20 mouse cellular contexts compared by ENCODE assay signal in genomic region chr9:91394211-91394646, GRCm38 (mm10). TPM values are rescaled to one million over a fixed set of nuclear protein-coding genes. Genes with fewer than 3 reads are reported as not detected.
DNase-seq lines count a peak whose midpoint lies in the region; ATAC-seq lines count a peak whose summit lies in the region.
"Had no signal": no experiment of that assay in that cellular context is flagged by ENCODE, and none has a peak within 500 bp of the region (broad histone marks: within the 10 kb centered on the region; RNA-seq: fewer than 3 reads in every experiment).

No protein-coding gene starts in this region.

- H3K4me3 ChIP-seq in forebrain, embryonic 11.5 days (ENCODE audit: low read depth, low read length): no peak overlapping the region
- no peak overlapping the region for H3K4me3 ChIP-seq in forebrain, embryonic 16.5 days (replicated peaks; ENCODE audit: low read length)
- H3K4me3 ChIP-seq in hindbrain, embryonic 10.5 days: no peak overlapping the region
- no peak overlapping the region for H3K4me3 ChIP-seq in midbrain, embryonic 13.5 days (replicated peaks)
- no peak overlapping the region for H3K4me3 ChIP-seq in kidney, embryonic 14.5 days (ENCODE audit: low read length)
- H3K4me3 ChIP-seq: liver, embryonic 12.5 days; lung, embryonic 15.5 days; myocyte had no signal

- peak; percentile 65 for DNase-seq in forebrain, embryonic 11.5 days (ENCODE audit: low spot score)
- DNase-seq in embryo, embryonic 9.5 days (ENCODE audit: extremely low spot score): peak; percentile 44
- DNase-seq in hindbrain, embryonic 10.5 days (ENCODE audit: low spot score): peak; percentile 51
- DNase-seq in Muller cell, postnatal 12 days (ENCODE audit: inconsistent ontology term): no peak
- DNase-seq in heart, postnatal 14 days: no peak
- DNase-seq: adrenal gland, adult 2 months; cerebellum, adult 9-11 months; heart, postnatal 10 days; kidney, postnatal 14 days; right cerebral cortex, postnatal 4 days; thymus, adult 2 months had no signal

- no peak overlapping the region for H3K9ac ChIP-seq in forebrain, embryonic 11.5 days (ENCODE audit: low read length)
- no peak overlapping the region for H3K9ac ChIP-seq in forebrain, embryonic 16.5 days (replicated peaks; ENCODE audit: low read depth, low read length)
- no peak overlapping the region for H3K9ac ChIP-seq in midbrain, embryonic 13.5 days (replicated peaks)
- H3K9ac ChIP-seq in kidney, embryonic 14.5 days (ENCODE audit: low read depth, low read length): no peak overlapping the region
- H3K9ac ChIP-seq: liver, embryonic 12.5 days; lung, embryonic 15.5 days had no signal

- peaks cover 80% of the 10 kb centered on the region for H3K27me3 ChIP-seq in forebrain, embryonic 11.5 days (ENCODE audit: control insufficient read depth, insufficient read depth, low read length)
- H3K27me3 ChIP-seq in forebrain, embryonic 16.5 days (replicated peaks; ENCODE audit: control insufficient read depth, insufficient read depth, low read length): peaks cover 79% of the 10 kb centered on the region
- H3K27me3 ChIP-seq in hindbrain, embryonic 10.5 days (ENCODE audit: insufficient read depth, poor library complexity, severe bottlenecking): peaks cover 100% of the 10 kb centered on the region
- peaks cover 95% of the 10 kb centered on the region for H3K27me3 ChIP-seq in midbrain, embryonic 13.5 days
- H3K27me3 ChIP-seq in kidney, embryonic 14.5 days (ENCODE audit: control insufficient read depth, insufficient read depth, low read length): peaks cover 96% of the 10 kb centered on the region

- H3K36me3 ChIP-seq in forebrain, embryonic 11.5 days (ENCODE audit: control insufficient read depth, insufficient read depth, low read length): no peaks in the 10 kb centered on the region
- no peaks in the 10 kb centered on the region for H3K36me3 ChIP-seq in forebrain, embryonic 16.5 days (ENCODE audit: control insufficient read depth, insufficient read depth)
- no peaks in the 10 kb centered on the region for H3K36me3 ChIP-seq in hindbrain, embryonic 10.5 days
- no peaks in the 10 kb centered on the region for H3K36me3 ChIP-seq in midbrain, embryonic 13.5 days
- H3K36me3 ChIP-seq in kidney, embryonic 14.5 days (ENCODE audit: control insufficient read depth, insufficient read depth, low read length): no peaks in the 10 kb centered on the region
- H3K36me3 ChIP-seq: liver, embryonic 12.5 days; lung, embryonic 15.5 days had no signal

- H3K4me1 ChIP-seq in forebrain, embryonic 11.5 days (replicated peaks; ENCODE audit: control insufficient read depth, insufficient read depth, low read length): peaks cover 6% of the 10 kb centered on the region; the same call in 1 of the 2 replicates
- 0 out of 2 replicates have a peak, but pooled peaks cover 3% of the 10 kb centered on the region for H3K4me1 ChIP-seq in forebrain, embryonic 16.5 days (replicated peaks; ENCODE audit: control insufficient read depth, insufficient read depth, low read length)
- H3K4me1 ChIP-seq in hindbrain, embryonic 10.5 days (replicated peaks): peaks cover 46% of the 10 kb centered on the region
- peaks cover 16% of the 10 kb centered on the region for H3K4me1 ChIP-seq in midbrain, embryonic 13.5 days (replicated peaks)
- no peaks in the 10 kb centered on the region for H3K4me1 ChIP-seq in kidney, embryonic 14.5 days (ENCODE audit: control insufficient read depth, insufficient read depth, low read length)
- H3K4me1 ChIP-seq: liver, embryonic 12.5 days; lung, embryonic 15.5 days had no signal

- H3K4me2 ChIP-seq in forebrain, embryonic 11.5 days (ENCODE audit: low read depth, low read length, severe bottlenecking): no peak overlapping the region
- H3K4me2 ChIP-seq in forebrain, embryonic 16.5 days (ENCODE audit: low read length): no peak overlapping the region
- H3K4me2 ChIP-seq in midbrain, embryonic 13.5 days (replicated peaks): 0 out of 2 replicates have a peak overlapping the region, but pooled peaks have one; percentile 5
- H3K4me2 ChIP-seq in kidney, embryonic 14.5 days (replicated peaks; ENCODE audit: low read depth, low read length): no peak overlapping the region
- H3K4me2 ChIP-seq: liver, embryonic 12.5 days; lung, embryonic 15.5 days had no signal

- 2% methylated on average over 14 of the region's 14 CpGs for WGBS in forebrain, embryonic 11.5 days
- WGBS in forebrain, embryonic 16.5 days: 1% methylated on average over 14 of the region's 14 CpGs
- 2% methylated on average over 14 of the region's 14 CpGs for WGBS in hindbrain, embryonic 10.5 days
- 3% methylated on average over 14 of the region's 14 CpGs for WGBS in midbrain, embryonic 13.5 days
- 2% methylated on average over 14 of the region's 14 CpGs for WGBS in kidney, embryonic 14.5 days

- no peaks in the 10 kb centered on the region for H3K9me3 ChIP-seq in forebrain, embryonic 11.5 days (ENCODE audit: control insufficient read depth, low read length)
- H3K9me3 ChIP-seq in forebrain, embryonic 16.5 days (ENCODE audit: control insufficient read depth, low read length): no peaks in the 10 kb centered on the region
- H3K9me3 ChIP-seq in hindbrain, embryonic 10.5 days: no peaks in the 10 kb centered on the region
- H3K9me3 ChIP-seq in midbrain, embryonic 13.5 days: no peaks in the 10 kb centered on the region
- no peaks in the 10 kb centered on the region for H3K9me3 ChIP-seq in kidney, embryonic 14.5 days (ENCODE audit: control insufficient read depth, low read length)
- H3K9me3 ChIP-seq: liver, embryonic 12.5 days; lung, embryonic 15.5 days had no signal

- peak overlapping the region; percentile 60 for H3K27ac ChIP-seq in forebrain, embryonic 11.5 days (ENCODE audit: low read depth, low read length)
- H3K27ac ChIP-seq in forebrain, embryonic 16.5 days (ENCODE audit: low read length): no peak overlapping the region
- H3K27ac ChIP-seq in hindbrain, embryonic 10.5 days: no peak overlapping the region
- H3K27ac ChIP-seq in midbrain, embryonic 13.5 days: peak overlapping the region; percentile 48; the same call in 1 of the 2 replicates
- no peak overlapping the region for H3K27ac ChIP-seq in kidney, embryonic 14.5 days (ENCODE audit: low read depth, low read length)
- H3K27ac ChIP-seq: liver, embryonic 12.5 days; lung, embryonic 15.5 days had no signal

- ATAC-seq in forebrain, embryonic 11.5 days (replicated peaks; ENCODE audit: low FRiP score): peak; percentile 46
- no peak for ATAC-seq in forebrain, embryonic 16.5 days
- peak; percentile 75 for ATAC-seq in midbrain, embryonic 13.5 days
- ATAC-seq in kidney, embryonic 14.5 days (ENCODE audit: low FRiP score, low TSS enrichment): no peak
- ATAC-seq: intestine, embryonic 16.5 days; liver, embryonic 12.5 days had no signal

- intact Hi-C loops in heart, postnatal 14 days (cut with DNase I): no loop called here

RNA-seq across cellular contexts. Expression of gene Zic1, which starts 28.6 kb away (rescaled TPM):
- polyA plus RNA-seq in forebrain, embryonic 11.5 days (2014; fragmentation: Nextera tagmentation; extraction: Ambion mirVana): 14.7 and 15.7 TPM in 2 replicates
- polyA plus RNA-seq in forebrain, embryonic 16.5 days (2015; fragmentation: Nextera tagmentation; extraction: Ambion mirVana): 4.5 and 8.0 TPM in 2 replicates
- 6.9 and 8.1 TPM in 2 replicates for polyA plus RNA-seq in hindbrain, embryonic 10.5 days (2016; fragmentation: Nextera tagmentation; extraction: Ambion mirVana)
- 14.8 and 16.4 TPM in 2 replicates for polyA plus RNA-seq in midbrain, embryonic 13.5 days (2015; fragmentation: Nextera tagmentation; extraction: Ambion mirVana)
- 0.04 TPM in 1 of 2 replicates, not detected in the other for polyA plus RNA-seq in kidney, embryonic 14.5 days (2014; fragmentation: Nextera tagmentation; extraction: Ambion mirVana)
- total RNA-seq in heart, postnatal 14 days (2021): not detected
- total RNA-seq: adrenal gland, adult 2 months; megakaryocyte progenitor cell, adult 5-6 weeks had no signal
- polyA plus RNA-seq: intestine, embryonic 16.5 days; liver, embryonic 12.5 days had no signal

RNA-seq across cellular contexts. Expression of gene Zic4, which starts 32.0 kb away (rescaled TPM):
- polyA plus RNA-seq in forebrain, embryonic 11.5 days (2014; fragmentation: Nextera tagmentation; extraction: Ambion mirVana): 58.8 and 59.5 TPM in 2 replicates
- 28.3 and 47.6 TPM in 2 replicates for polyA plus RNA-seq in forebrain, embryonic 16.5 days (2015; fragmentation: Nextera tagmentation; extraction: Ambion mirVana)
- polyA plus RNA-seq in hindbrain, embryonic 10.5 days (2016; fragmentation: Nextera tagmentation; extraction: Ambion mirVana): 16.9 and 19.8 TPM in 2 replicates
- polyA plus RNA-seq in midbrain, embryonic 13.5 days (2015; fragmentation: Nextera tagmentation; extraction: Ambion mirVana): 53.2 and 56.6 TPM in 2 replicates
- not detected in 2 replicates for polyA plus RNA-seq in kidney, embryonic 14.5 days (2014; fragmentation: Nextera tagmentation; extraction: Ambion mirVana)
- total RNA-seq in heart, postnatal 14 days (2021): not detected
- total RNA-seq: adrenal gland, adult 2 months; heart, adult 8-10 months; heart, postnatal 10 days; megakaryocyte progenitor cell, adult 5-6 weeks had no signal
- polyA plus RNA-seq: adrenal gland, adult 2 months; intestine, embryonic 16.5 days; liver, embryonic 12.5 days; lung, embryonic 15.5 days; thymus, adult 2 months had no signal

Comparison
In these comparisons a context has a peak if more than half of its experiments do, and no peak if none do; other contexts are left out.
1. ATAC-seq: peak in forebrain, embryonic 11.5 days (single experiment) and midbrain, embryonic 13.5 days (single experiment); none in forebrain, embryonic 16.5 days (single experiment) and kidney, embryonic 14.5 days (single experiment).
2. H3K27ac ChIP-seq: peak in forebrain, embryonic 11.5 days (single experiment) and midbrain, embryonic 13.5 days (single experiment); none in forebrain, embryonic 16.5 days (single experiment), hindbrain, embryonic 10.5 days (single experiment) and kidney, embryonic 14.5 days (single experiment).
3. DNase-seq: peak in forebrain, embryonic 11.5 days (single experiment), embryo, embryonic 9.5 days (single experiment) and hindbrain, embryonic 10.5 days (single experiment); none in Muller cell, postnatal 12 days (single experiment) and heart, postnatal 14 days (0 of 2).
4. RNA of gene Zic4, which starts 32.0 kb away (polyA plus RNA-seq): 58.8 to 59.5 TPM in forebrain, embryonic 11.5 days, 53.2 to 56.6 TPM in midbrain, embryonic 13.5 days, 28.3 to 47.6 TPM in forebrain, embryonic 16.5 days and 16.9 to 19.8 TPM in hindbrain, embryonic 10.5 days; not detected in kidney, embryonic 14.5 days; every median in the first group is over 10 times any median in the second.